Mouse (Mus musculus) right cerebral cortex, postnatal 36 days (tissue): ENCODE data around the gene Cipc.

Source experiments
- DNase-seq, 2 experiments: peaks; one replicate each; pipeline ENCODE4 v3.0.0; 2022; ENCODE audit warnings: low spot score in 2 of 2, mixed read lengths in 1 of 2

The Cipc gene

DNA sequence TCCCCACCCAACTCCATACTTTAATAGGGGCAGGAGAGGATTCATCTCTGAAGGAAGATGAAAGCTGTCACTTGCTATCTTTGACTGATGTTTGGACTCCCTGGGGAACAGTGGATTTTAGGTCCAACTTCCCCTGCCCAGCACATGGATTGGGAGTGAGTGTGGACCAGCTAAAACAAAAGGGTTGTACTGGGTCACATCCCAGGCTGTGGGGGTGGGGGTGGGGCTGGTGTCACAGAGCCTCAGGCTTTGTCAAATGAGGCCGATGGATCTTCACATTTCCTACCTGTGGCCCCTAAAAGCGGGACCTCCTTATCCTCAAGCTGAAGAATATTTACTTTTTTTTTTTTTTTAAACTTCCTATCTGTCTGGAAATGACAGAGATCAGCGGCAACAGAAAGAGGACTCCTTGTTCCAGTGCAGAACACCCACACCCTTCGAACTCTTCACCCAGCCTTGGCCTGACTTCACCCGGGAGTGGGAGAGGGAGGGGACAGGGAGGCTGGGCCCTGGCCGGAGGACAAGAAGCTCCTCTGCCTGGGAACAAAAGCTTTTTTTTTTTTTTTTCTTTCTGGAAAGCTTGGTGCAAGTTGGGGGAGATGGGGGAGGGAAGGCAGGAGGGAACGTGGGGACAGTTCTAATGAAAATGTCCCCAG is 14.8 kb upstream of the Cipc start:
- DNase-seq = no peak

DNA sequence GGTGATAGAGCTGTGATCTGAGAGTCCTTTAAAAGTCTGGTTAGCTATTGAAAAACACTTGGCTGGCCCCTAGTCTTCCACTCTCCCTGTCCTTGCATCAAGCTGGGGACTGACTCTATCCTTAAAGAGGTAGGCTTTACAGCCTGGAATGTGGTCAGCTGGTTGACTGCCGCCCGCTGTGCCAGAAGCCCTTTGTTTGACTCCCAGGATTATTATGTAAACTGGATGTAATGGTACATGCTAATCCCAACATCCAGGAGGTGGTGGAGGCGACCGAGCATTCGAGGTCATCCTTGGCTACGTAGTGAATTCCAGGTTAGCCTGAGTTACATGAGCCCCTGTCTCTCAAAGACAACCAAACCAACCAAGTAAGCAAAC is 14.3 kb upstream of the Cipc start:
- no peak for DNase-seq

- no peak for DNase-seq
These were observed 12.1 kb upstream of the Cipc start for GRCm38 (mm10) chr12:86934748-86935147.

GRCm38 (mm10) chr12:86935692-86936282 is 11.1 kb upstream of the Cipc start:
- no peak for DNase-seq

- DNase-seq = no peak
These were observed 10.1 kb upstream of the Cipc start for GRCm38 (mm10) chr12:86936587-86937343.

GRCm38 (mm10) chr12:86938571-86938970 is 8.3 kb upstream of the Cipc start:
- DNase-seq = no peak

- no peak for DNase-seq
These were observed 5.7 kb upstream of the Cipc start for GRCm38 (mm10) chr12:86941173-86941572.

DNA sequence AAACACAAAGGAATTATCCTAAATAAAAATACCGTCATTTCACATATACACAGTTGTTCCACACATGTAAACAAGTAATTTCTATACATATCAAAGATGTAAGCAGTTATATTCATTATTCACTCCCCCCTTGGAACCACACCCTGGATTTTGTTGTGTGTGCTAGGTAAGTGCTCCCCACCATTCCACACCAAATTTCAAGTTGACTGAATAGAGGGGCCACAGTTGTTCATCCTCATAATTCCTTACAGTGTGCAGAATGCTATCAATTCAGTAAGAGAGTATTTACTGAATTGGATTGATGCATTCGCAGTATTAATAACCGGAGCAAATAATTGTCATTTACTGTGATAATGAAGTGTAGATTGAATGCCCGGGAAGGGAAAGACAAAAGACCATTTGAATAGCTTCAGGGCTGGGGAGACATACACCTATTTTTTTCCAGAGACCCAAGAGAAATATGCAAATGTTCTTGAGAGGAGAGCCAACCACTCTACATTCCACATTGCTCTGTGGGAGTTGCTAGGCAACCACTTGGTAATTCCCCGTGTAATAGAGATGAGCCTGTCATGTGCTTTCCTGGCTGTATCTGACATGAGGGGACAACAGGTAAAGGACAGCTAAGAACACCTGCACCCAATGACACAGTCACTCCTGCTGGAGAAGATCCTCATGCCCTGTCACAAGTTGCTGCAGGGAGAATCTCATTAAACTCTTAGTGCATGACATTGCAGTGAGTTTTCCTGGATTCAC is 4.9 kb upstream of the Cipc start:
- DNase-seq = peak in 1 of 2 experiments; percentile 58

- DNase-seq = no peak
These were observed 3.4 kb upstream of the Cipc start for GRCm38 (mm10) chr12:86943421-86943820.

DNA sequence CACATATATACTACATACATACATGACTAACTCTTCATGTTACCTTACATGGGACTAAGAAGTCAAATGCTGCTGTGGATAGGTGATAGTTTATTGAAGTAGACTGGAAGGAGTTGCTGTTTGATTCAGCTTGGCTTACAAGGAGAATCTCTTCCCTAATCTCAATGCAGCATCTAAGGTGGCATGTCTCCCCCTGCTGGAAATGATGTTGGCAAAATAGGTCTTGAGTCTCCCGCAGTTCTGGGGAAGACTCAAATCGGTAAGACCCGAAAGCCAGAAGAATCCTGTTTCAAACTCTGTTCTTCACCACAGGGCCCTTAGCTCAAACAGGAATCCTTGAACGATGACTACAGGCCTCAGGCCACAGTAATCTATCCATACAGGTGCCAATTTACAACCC is 1.7 kb upstream of the Cipc start:
- DNase-seq = peak; percentile 63 to 68

DNA sequence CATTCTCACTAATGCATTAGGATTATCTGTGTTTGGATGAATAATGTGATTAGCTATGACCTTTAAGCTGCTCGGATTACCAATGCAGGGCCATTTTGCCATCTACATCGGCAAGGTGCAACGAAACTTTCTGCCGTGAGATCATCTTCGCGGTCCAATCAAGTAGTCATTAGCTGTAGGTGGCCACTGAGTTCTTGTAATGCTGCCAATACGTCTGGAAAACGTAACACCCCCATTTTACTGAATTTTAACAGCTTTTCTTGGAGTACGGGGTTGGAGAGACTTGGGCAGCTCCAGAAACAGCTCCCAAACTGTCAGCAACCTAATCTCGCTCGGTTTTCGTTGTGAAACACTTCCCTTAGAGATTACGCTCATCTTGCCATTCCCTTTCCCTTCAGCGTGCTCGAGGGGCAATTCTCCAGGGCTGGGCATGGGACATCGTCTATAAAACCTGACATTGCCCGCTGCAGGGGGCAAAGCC is 502 bp upstream of the Cipc start:
- no peak for DNase-seq

DNA sequence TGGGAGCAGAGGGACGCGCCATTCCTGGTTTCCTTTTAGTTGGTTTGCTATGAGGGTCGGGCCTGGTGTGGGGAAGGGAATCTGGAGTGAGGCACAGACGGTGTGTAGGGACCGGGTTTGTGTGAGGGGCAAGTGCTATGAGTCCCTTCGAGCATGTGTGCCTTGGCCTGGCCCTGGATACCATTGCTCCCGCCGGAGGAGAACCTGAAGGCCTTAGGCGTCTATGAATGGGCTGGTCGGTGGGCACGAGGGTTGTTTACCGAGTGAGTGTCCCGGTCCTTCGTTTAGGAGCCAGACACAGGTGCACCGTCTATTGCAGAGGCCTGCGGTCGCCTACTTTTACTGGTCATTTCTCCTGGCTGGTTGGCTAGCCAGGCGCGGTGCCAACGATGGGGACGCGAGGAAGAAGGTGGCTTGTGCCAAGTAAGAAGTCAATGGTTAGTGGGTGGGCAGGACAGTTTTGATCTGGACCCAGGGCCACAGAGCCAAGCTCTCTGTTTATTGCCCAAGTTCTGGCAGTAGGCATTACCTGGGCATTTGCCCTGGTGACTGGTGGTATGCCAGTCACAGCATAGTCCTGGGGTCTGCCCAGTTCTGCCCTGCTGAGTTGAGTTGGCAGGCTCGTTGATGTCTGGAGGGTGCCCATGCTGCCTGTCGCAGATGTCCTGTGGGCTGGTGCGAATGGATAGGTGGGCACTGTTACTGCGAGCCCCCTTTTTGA is 998 bp downstream of the Cipc start:
- peak; percentile 48 to 55 for DNase-seq

DNA sequence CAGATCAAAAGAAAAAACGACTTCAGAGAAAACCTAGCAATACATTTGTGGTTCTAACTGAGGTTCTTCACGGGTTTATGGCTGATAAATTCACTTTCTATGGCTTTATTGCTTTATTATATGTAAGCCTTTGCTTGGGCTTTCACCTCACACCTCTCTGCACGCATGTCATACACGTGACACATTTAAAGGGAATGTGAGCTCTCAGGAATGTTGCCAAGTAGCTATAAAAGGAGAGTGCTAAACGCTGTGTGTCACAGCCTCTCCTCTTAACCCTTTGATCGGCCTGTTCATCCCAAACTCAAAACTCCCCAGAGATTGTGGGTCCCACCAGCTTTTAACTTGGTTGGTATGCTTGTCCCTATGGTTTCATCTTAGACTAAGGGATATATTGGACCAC is 1.8 kb downstream of the Cipc start:
- peak in 1 of 2 experiments; percentile 26 for DNase-seq

- no peak for DNase-seq
These were observed 2.7 kb downstream of the Cipc start for GRCm38 (mm10) chr12:86949501-86949900.

DNA sequence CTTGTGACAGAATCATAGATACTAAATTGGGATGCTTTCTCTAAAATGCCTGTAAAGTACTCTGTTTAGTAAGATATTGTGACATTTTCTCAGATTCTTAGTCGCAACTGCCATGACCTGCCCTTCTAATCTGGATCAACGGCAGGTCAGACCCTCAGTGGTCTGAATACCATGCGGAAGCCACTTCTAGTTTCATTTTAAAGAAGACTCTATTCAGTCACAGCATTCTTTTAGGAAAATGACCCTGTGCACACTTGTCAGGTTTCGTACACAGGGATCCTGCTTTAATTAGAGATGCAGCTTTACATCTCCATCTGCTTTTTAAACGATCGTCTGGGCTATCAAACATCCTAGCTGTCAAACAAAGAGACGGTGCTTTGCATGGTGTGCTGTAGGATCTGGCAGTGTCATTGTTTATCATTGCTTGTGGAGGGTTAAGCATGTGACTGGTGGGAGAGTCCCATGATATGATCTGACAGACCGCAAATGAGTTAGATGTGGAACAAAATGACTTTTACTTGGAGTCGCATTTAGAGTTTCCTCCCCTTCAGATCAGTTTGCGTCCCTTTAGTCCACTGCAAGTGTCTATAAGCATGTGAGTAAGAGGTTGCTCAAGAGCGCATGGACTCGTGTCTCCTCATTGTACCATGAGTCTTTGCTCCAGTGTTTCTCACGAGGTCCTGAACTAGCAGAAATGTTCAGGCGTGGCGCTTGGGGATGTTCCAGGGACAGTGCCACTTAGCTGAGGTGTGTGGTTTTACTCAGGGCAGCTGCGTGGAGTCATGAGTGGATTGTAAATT is 3.5 kb downstream of the Cipc start:
- no peak for DNase-seq

DNA sequence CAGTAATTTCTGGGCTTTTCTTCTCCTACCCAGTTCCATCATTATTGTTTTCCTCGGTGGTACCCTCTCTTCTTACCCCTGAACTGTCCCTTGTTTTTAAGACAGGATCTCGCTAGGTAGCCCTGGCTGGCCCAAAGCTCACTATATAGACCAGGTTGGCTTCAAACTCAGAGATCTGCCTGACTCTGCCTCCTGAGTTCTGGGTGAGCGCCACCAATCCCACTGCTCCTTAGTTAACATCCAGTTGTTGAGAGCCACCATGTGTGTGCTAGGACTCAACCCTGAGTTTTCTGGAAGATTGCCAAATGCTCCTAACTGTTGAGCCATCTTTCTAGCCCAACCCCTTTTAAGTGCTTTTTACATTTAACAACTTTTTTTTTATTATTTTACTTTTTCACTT is 4.1 kb downstream of the Cipc start:
- DNase-seq = no peak

DNA sequence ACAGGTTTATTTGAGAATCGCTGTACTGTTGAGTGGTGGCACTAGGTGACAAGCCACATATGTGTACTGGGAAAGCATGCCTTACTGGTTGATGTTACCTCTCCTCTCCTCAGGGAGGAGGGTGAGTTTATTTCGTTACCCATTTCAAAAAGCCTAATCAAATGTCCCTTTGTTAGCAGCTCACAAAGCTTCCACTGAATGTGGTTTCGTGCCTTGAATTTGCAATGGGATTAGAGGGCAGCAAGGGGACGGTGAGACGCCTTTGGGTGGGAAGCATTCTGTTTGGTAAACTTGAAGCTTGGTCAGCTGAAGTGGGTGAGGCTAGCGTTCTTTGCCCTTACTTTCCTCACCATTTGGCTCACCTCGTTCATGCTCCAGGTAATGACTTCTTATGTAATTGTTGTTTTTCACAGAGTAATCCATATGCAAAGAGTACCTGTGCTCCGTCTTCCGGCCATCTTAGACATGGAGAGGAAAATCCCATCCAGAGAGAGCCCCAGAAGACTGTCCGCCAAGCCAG is 5.5 kb downstream of the Cipc start:
- no peak for DNase-seq

DNA sequence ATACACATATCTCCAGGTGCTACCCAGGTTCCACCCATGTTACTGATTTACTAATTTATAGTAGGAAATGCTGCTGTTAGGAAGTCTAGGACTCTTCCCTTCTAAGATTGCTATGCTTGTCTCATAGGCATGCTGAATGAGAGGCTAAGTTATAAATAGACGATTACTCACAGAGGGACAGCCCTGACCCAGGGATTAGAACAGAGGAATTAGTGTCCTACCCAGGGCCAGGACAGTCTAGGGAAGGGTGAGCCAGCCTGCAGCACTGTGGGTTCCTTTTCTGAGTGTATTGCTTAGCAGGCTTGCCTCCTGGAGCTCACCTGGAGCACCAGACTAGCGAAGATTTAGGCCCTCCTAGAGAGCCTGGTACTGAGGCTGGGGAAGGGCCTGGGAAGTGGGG is 9.1 kb downstream of the Cipc start:
- no peak for DNase-seq

- DNase-seq = no peak
These were observed 11.7 kb downstream of the Cipc start for GRCm38 (mm10) chr12:86958558-86958957.

DNA sequence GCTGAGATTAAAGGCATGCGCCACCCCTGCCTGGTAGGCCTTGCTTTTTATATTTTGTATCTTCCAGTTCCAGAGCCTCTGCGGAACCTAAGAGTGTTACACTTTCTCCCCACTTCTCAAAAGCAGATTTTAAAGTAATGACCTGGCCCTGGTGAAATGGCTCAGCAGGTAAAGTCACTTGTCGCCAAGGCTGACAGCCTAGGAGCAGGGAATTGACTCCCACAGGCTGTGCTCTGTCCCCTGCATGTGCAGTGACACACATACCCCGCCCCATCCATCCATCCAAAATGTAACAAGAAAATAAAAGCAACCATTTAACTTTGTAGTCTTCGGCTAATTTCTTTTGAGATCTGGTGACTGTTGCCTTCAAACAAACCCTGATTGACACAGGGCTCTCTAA is 12.8 kb downstream of the Cipc start:
- DNase-seq = no peak

GRCm38 (mm10) chr12:86960138-86960537 is 13.3 kb downstream of the Cipc start:
- no peak for DNase-seq
